Mouse (Mus musculus) adrenal gland, postnatal 25 days (tissue): ENCODE measurements around the gene Rnf114. TPM values are rescaled to one million over a fixed set of nuclear protein-coding genes. Genes with fewer than 3 reads are reported as not detected.
A peak's percentile ranks its signal among the peaks of the same experiment; 100 is the strongest.

Source experiments
- DNase-seq: peaks from one replicate; pipeline ENCODE4 v3.0.0; 2021; ENCODE audit warnings: mixed read lengths
- total RNA-seq: library from RNA; stranded (reverse); gene quantifications from 2 replicates; pipeline ENCODE4 v1.2.3, GENCODE M21; 2021

Rnf114 gene
- total RNA-seq, 1 experiment from 2014 or later, result 71.6 TPM

- DNase-seq, result peak; percentile 67
Observed at GRCm38 (mm10) chr2:167503896-167504349, 11.5 kb downstream of the Rnf114 start.

- no peak for DNase-seq
Observed at GRCm38 (mm10) chr2:167505127-167505526, 12.7 kb downstream of the Rnf114 start.

GRCm38 (mm10) chr2:167506546-167507260 lies 14.3 kb downstream of the Rnf114 start:
- DNase-seq, result no peak

- no peak for DNase-seq
Observed at GRCm38 (mm10) chr2:167507719-167508385, 15.4 kb downstream of the Rnf114 start.

- no peak for DNase-seq
Observed at GRCm38 (mm10) chr2:167508569-167508968, 16.1 kb downstream of the Rnf114 start.

- DNase-seq, result no peak
Observed at GRCm38 (mm10) chr2:167510485-167510884, 18.0 kb downstream of the Rnf114 start.

GRCm38 (mm10) chr2:167512365-167512764 lies 19.9 kb downstream of the Rnf114 start:
- DNase-seq, result no peak

- DNase-seq, result no peak
Observed at GRCm38 (mm10) chr2:167512970-167513369, 20.5 kb downstream of the Rnf114 start.

- DNase-seq, result no peak
Observed at GRCm38 (mm10) chr2:167514641-167515040, 22.2 kb downstream of the Rnf114 start.

- DNase-seq, result no peak
Observed at GRCm38 (mm10) chr2:167515688-167516087, 23.2 kb downstream of the Rnf114 start.

- DNase-seq, result no peak
Observed at GRCm38 (mm10) chr2:167519606-167520252, 27.3 kb downstream of the Rnf114 start.

GRCm38 (mm10) chr2:167528278-167528677 lies 35.8 kb downstream of the Rnf114 start:
- DNase-seq, result no peak

- DNase-seq, result no peak
Observed at GRCm38 (mm10) chr2:167529935-167530513, 37.6 kb downstream of the Rnf114 start.

- no peak for DNase-seq
Observed at GRCm38 (mm10) chr2:167530536-167530935, 38.1 kb downstream of the Rnf114 start.

GRCm38 (mm10) chr2:167532131-167532530 lies 39.7 kb downstream of the Rnf114 start:
- peak; percentile 61 for DNase-seq

- no peak for DNase-seq
Observed at GRCm38 (mm10) chr2:167533880-167534279, 41.4 kb downstream of the Rnf114 start.

- DNase-seq, result no peak
Observed at GRCm38 (mm10) chr2:167536320-167536945, 44.0 kb downstream of the Rnf114 start.

- peak; percentile 97 for DNase-seq
Observed at GRCm38 (mm10) chr2:167537476-167538297, 45.2 kb downstream of the Rnf114 start, which contains the start of gene Snai1. Gene Snai1, plus strand, starts transcription at chr2:167538195.

GRCm38 (mm10) chr2:167538671-167539306 lies 46.3 kb downstream of the Rnf114 start:
- peak; percentile 69 for DNase-seq
